Mouse (Mus musculus) kidney, adult 9 months (tissue): ENCODE data around the gene Ms4a18.
A peak's percentile ranks its signal among the peaks of the same experiment; 100 is the strongest.
"Not testable (repeated sequence)": the region's sequence is repeated elsewhere in the genome, so short reads cannot be mapped to it uniquely, and the experiment has no call there.

Experiments used
- DNase-seq: peaks from one replicate; pipeline ENCODE4 v3.0.0; 2022

Ms4a18 gene

DNA sequence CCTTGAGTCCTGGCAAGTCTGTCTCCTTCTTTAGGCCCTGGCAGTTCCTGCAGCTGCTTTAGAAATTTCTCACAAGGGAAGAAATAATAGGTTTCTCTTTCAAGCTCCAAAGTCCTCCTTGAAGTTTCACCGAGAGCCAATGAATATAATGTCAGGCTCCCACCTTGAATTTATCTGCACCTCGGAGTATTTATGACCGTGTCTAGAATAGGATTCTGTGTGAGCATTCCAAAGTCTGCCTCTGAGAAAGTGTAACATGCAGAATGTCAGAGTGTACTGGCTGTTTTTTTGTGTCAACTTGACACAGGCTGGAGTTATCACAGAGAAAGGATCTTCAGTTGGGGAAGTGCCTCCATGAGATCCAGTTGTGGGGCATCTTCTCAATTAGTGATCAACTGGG, at the start of gene Ms4a18:
TSS of gene Ms4a18 (minus strand) at position 141 of the 400 bp plus-strand sequence.
- DNase-seq: no peak

DNA sequence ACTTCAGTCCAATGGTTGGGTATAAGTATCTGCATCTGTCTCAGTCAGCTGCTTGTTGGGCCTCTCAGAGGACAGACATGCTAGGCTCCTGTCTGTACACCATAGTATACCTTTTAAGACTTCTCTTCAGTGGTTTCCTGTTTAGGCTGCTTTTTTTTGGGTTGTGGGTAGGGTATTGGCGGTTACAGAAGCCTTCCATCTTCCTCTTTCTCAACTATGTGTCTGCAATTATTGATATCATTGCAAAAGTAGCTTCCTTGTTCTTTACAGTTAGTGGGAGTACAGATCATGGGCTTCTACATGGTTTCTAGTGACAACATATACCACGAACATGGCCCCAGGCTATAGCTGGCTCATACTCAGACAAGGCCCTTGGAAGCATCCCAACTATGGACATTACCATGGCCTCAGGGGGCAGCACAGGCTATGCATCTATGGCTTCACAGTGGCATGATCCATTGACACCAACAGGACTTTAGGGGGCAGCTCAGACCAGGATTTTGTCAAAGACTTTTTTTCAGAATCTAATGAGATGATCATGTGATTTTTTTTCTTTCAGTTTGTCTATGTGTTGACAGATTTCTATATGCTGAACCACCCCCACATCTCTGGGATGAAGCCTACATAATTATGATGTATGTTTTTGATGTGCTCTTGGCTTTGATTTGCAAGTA, 47.5 kb upstream of the Ms4a18 start:
- DNase-seq: no peak

DNA sequence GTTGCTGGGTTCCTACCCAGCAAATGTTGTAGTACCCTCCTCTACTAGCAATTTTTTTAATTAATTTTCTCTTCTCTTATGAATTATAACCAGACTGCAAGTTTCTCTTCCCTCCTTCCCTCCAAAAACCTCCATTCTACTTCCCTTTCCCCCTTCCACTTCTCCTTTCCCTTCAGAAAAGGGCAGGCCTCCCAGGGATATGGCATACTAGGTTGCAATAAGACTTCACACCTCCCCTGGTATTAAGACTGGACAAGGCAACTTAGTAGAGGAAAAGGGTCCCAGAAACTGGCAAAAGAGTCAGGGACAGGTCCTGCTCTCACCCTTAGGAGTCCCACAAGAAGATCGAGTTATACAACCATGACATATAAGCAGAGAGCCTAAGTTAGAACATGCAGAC, 43.1 kb upstream of the Ms4a18 start:
- DNase-seq: no peak

DNA sequence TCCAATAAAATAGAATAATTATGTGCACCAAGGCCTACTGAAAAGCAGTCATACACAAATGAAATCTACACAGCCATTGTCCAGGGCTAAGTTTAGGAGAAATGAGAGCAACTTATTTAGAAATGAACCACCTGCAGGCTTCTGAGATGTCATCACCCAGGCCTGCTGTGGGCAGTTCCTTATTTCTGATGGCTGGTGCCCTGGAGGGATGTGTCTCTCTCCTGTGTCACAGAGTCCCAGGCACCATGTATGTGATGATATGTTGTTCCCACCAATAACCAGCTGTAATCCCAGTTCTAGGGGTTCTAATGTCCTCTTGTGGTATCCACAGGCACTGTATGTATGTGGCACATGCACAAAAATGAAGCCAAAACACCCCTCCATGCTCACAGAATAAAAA, 42.1 kb upstream of the Ms4a18 start:
- DNase-seq: no peak

DNA sequence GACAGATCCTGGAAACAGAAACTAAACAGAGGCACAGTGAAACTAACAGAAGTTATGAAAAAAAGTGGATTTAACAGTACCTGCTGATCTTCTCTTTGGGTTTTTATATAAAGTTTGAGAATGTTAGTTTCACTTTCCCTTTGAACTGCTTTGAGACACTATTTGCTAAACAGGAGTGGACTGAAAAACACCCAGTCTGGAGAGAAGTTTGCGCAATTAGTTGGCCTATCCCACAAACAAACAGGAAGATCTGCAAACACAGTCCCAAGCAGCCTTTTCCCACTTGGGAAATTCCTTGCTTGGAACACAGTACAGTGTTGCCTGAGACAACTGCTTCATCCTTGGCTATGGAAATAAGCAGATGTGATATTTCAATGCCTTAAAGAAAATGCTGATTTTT, 37.9 kb upstream of the Ms4a18 start:
- DNase-seq: not testable (repeated sequence)

DNA sequence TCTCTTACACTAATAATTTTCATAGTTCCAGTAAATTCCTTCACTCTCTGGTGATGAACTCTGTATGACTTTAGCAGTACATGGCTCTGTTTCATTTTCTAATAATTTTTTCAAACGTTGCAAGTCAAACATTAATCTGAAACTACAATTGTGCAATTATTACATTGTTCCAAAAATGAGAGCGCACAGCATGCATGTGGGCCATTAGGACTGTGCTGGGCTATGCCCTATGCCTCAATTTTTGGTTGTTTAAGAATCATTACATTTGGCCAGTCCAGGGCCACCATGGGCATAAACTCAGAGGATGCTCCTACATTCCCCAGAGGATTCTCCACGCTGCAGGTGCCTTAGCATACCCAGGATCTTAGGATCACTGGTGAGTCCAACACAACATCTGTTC, 35.4 kb upstream of the Ms4a18 start:
- no peak for DNase-seq

DNA sequence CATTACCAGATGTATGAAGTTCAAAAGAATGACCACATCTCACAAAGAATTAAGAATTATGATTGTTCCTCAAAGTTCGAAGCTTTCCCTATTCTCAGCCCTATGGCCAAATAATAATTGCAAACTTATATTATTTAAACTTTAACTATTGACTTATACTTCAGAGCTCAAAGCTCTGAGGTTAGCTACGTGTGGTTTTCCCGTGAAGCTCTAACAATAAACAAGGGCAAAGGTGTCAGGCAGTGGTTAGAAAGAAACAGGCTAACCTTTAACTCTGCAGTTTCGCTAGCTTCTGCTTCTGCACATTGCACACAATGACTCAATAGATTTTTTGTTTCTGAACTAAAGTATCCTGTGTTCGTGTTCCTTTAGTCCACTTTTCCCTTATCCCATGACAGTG, 35.0 kb upstream of the Ms4a18 start:
- peak; percentile 44 for DNase-seq

DNA sequence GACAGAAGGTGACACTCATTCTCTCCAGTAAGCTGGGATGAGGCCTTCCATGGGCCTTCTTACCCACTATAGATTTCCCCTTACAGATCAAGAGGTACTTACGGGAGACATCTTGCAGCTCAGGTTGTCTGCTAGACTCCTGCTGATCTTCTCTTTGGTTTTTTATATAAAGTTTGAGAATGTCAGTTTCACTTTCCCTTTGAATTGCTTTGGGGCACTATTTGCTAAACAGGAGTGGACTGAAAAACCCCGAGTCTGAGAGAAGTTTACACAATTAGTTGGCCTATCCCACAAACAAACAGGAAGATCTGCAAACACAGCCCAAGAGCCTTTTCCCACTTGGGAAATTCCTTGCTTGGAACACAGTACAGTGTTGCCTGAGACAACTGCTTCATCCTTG, 32.5 kb upstream of the Ms4a18 start:
- DNase-seq: no peak

DNA sequence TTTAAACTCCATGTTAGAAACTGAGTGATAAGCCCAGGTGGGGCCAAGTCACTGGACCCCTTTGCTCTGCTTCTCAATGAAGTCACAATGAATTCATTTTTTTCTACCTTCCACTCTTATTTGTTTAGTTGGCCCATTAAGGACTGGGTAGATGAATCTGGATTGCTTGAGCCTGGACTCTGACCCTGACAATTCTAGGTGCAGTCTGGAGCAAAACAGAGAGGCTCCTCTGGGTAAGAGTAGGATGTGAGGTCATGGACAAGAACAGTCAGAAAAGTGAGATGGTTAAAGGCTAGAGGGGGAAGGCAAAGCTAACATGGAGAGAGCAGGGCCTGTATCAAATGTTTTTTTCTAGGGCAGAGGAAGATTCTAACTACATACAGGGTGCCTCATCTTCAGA, 31.6 kb upstream of the Ms4a18 start:
- DNase-seq: no peak

DNA sequence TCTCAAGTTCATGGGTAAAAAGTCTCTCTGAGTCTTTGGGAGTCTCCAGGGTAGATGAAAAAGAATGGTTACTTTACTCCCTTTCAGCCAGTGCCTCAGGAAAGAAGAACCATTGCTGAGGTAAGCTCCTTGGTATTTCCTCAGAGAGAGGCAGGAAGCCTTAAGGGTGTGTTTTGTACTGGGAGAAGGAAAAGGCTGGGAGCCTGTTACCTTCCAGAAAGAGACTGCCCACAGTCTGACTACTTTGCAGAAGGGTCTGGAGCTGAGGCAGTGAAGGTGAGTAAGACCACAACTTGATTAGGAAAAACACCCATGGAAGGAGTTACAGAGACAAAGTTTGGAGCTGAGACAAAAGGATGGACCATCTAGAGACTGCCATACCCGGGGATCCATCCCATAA, 30.7 kb upstream of the Ms4a18 start:
- DNase-seq: no peak

DNA sequence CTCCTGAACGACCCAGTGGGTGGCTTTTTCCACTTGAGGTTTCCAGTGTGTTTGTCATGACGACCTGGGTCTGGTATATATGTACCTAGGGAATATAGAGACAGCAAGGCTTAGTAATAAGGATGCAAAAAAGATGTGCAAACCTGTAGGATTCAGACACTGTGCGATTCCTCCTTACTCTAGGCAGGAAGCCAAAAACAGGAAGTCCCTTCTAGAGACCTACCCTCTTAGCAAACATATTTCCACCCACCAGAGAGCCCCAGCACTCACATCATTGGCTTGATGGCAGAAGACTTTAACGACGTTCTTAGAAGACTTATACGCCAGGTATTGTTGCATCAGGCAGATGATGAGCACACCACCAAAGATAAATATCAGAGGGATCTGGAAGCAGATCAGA, 30.2 kb upstream of the Ms4a18 start:
- no peak for DNase-seq

DNA sequence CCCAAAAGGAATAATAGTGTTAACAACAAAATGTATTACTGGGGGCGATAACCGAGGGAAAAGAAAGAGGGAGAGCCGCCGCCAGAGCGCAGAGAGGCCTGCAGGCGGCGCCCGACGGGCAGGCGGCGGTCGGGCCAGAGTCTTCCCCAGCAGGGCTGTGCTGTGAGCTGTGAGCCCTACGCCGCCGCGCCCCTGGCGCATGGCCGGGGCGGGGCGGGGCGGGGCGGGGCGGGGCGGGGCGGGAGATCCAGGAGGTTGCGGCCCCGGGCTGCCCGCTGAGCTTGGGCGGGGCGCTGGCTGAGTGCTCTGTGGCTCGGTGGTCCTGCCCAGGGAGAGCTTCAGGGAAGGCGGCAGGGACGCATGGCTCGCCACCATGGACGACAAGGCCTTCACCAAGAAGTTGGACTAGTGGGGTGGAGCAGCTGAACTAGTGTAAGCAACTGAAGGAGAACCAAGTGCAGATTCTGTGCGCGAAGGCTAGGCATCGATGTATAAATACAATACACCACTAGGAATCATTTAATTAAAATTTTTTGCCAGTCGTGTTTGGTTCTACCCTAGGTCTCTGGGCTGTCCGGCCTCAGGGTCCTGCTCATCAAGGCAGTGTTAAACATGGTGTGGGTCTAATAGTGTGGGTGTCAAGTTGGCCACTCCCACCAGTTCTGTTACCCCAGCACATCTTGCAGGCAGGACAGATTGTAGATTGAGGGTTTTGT, 27.3 kb upstream of the Ms4a18 start:
- peak; percentile 53 for DNase-seq

DNA sequence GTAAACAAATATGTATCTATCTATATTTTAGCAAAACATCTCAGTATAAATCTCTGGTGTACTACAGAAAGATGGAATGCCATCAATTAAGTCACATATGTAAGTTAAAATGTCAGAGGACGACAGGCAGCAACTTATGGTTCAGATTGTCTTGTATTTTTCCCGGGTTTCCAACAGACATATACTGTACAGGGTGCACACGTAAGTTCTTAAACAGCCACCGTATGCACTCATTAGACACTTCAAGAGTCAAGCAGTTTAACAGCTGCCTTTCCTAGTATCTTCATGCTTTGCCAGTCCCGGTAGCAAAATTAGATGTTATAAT, 26.8 kb upstream of the Ms4a18 start:
- no peak for DNase-seq

DNA sequence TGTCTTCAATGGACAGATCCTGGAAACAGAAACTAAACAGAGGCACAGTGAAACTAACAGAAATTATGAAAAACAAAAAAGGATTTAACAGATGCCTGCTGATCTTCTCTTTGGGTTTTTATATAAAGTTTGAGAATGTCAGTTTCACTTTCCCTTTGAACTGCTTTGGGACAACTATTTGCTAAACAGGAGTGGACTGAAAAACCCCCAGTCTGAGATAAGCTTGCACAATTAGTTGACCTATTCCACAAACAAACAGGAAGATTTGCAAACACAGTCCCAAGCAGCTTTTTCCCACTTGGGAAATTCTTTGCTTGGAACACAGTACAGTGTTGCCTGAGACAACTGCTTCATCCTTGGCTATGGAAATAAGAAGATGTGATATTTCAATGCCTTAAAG, 19.7 kb upstream of the Ms4a18 start:
- DNase-seq: no peak

DNA sequence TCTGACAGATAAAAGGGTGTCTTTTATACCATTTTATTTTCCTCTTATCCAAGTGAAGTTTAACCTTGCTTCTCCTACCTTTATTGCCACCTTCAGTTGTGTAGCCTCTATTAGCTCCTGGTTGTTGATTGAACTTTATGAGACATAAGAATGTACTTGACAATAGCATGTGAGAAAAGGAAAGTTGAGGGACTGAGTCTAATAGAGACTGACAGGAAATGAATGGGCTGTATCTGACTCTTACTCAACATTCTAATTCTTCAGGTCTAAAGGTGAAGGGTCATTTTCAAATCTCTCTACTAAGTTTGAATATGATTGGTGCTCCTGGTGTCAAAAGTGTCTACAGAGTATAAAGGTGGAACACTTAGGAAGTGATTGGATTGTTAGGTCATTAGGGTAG, 4.6 kb upstream of the Ms4a18 start:
- no peak for DNase-seq

DNA sequence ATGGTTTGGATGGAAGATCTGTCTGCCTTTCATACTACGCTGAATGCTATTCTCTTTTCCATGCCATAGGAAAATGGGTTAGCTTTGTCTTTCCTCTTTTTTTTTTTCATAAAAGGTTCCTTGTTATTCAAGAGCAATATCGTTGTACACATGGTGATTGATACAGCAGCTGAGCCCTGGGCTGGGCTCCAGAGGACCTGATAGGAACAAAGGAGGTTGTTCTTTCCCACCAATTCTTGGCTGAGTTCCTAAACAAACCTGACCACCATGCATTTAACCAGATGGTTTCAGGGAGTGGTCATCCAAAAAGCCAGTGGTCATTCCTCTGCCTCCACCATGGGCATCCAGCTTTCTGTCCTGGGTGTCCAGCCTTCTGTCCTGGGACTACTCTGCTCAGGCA, 580 bp downstream of the Ms4a18 start:
- no peak for DNase-seq

DNA sequence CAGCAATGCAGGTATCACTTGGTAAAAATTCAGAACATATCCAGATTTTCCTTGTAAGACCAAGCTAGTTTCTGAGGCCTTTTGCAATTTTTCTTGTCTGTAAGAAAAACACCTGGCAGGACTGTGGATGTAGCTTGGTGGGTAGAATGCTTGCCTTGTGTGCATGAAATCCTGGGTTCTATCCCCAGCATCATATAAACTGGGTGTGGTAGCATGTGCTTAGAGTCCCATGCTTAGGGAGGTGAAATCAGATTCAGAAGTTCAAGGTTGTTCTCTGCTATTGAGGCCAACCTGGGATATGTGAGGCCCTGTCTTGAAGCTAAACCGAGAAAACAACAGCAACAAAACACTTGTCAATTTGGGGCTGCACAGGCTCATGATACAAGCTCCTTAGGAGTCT, 1.8 kb downstream of the Ms4a18 start:
- DNase-seq: no peak

DNA sequence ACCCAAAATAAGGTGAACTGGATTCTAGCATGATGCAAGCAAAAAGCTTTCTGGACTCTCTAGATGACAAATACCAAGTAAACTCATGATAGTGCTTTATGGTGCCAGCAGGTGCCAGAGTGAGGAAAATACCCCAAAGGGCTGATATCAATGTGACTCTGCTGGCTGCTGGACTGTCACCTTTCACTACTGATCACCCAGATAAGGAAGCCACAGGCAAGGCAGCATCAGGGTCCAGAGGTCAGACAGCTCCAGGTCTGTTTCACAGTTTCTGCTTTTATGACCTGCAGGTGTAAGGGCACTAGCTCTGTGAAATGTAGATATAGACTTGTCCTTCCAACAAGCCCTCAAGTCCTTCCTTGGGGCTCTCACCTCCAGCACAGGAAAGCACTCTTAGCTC, 2.4 kb downstream of the Ms4a18 start:
- no peak for DNase-seq

DNA sequence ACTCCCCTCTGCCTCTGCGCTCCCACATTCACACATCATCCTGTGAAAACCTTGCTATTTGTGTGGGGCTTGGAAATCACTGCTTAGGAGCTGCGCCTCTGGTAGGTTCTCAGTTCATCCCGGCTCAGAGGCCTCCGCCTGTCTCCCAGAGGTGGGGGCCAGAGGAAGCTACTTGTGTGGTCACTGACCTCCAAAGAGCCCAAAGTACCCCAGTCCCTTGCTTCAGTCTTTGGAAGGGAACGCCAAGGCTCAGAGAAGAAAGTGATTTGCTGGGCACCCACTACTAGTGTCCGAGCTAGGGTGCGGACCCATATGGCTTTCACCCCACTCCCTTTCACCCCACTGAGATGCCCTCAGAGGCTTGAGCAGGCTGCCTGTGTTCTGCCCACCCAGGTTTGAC, 24.7 kb downstream of the Ms4a18 start, which contains the start of gene Ms4a15:
TSS of gene Ms4a15 (minus strand) at position 101 of the 400 bp plus-strand sequence.
- no peak for DNase-seq

DNA sequence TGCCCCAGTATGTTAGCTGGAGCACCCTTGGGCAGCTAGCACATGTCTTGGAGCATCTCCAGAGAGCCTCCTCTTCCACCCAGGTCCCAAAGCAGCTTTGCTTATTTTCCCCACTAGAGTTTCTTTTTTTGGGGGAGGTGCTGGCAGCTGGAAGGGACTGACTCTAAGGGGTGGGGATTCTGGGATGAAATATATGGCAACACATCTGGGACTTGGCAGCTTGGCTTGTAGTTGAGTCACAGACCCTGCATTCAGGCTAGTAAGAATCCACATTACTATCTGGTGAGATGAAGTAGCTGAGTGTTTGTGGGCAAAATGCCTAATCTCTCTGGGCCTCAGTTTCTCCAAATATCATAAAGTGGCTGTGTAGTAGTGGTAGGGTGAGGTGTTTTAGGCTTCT, 25.9 kb downstream of the Ms4a18 start:
- no peak for DNase-seq

DNA sequence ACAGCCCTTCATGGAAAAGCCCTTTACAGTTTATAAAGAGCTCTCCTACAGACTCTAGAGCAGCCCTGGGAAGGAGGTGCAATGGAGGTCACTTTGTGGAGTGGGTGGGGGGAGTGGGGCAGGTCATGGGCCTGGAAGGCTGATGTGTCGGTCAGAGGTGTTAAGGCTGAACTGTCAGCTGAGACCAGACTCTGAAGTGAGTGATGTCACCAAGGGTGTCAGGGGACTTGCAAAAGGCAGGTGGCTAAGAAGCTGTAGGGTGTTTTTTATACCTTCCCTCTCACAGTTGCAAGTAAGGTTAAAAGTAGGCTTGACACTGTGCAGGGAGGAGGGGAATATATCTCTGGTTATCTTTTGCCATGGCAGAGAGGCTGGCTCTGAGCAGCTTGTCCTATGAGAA, 27.1 kb downstream of the Ms4a18 start:
- no peak for DNase-seq

DNA sequence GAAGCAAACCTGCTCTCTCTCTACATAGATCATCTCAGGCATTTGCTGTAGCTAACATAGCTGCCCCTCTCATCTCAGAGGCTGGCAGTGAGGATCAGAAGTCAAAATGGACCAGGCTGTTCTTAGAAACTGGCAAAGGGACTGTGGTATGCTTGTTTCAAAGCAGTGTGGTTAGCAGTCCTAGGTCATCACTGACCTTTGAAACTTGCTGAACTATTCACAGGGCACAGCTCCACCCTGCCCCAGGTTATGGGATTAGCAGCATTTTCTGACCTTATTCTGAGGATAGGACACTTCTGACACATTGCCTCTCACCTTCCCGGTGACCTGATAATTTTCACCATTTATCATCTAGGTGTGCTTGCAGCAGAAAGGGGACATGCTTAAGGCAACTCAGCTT, 29.3 kb downstream of the Ms4a18 start:
- DNase-seq: peak; percentile 27

DNA sequence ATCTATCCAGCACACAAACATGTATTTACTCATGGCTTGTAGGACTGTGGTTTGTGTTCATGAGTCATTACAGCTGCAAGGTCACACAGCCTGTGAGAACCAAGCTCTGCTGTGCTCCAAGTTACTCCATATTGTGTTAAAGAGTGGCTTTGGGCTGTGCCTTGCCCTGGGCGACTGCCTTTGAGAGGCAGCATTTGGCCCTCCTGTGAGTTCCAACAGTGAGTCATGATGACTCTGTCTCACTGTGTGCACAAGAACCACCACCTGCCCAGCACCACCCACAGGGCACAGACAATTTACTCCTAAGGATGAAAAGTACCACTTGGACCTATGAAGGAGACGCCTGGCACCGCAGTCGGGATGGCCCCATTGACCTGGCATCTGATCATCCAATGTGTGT, 31.9 kb downstream of the Ms4a18 start:
- DNase-seq: no peak

DNA sequence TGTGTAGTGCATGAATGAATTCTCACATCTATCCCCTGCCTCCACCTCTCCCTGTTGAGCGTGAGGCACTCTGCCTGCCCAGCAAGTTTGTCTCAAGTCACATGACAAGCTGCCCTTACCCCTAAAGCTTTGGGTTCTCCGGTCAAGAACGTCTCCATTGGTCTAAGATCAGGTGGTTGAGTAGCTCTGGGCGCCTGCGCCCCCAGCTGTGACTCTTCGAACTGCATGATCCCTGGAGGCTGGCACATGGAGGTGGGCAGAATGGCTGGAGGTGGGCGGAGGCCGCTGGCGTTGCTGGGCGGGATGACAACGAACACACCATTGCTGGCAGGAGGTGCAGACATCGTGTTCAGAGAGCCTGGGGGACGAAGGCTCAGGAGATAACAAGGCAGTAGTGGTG, 33.3 kb downstream of the Ms4a18 start:
- DNase-seq: no peak

DNA sequence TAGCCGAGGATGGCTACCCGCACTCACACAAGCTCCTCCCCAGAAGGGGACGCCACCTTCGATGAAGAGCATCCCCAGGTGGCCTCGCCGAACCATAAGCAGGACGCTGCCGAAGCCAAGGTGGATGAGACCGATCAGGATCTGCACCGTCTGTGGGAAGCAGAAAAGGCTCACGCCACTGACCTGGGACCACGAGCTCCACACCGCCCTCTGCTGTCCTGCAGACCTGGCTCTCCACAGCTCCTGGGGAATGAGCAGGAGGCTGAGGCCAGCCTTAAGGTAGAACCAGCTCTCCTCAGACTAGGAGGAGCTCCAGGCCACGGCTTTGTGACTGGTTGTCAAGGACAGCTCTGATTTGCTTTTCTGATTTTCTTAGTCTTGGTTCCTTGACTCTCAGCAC, 34.7 kb downstream of the Ms4a18 start:
- peak; percentile 30 for DNase-seq
